Mouse (Mus musculus) ES-E14 (cell line): ENCODE measurements around the gene Nfam1.

ENCODE experiments used
- CHD2 ChIP-seq: IDR thresholded peaks from 2 replicates; pipeline ENCODE4 v1.6.1; 2014; ENCODE audit warnings: mild to moderate bottlenecking, low read depth, low read length, inconsistent platforms
- HCFC1 ChIP-seq: IDR thresholded peaks from 2 replicates; pipeline ENCODE4 v1.6.1; 2012; ENCODE audit warnings: low read length, inconsistent platforms, borderline replicate concordance; ENCODE audit not compliant: insufficient read depth
- MAFK ChIP-seq: IDR thresholded peaks from 2 replicates; pipeline ENCODE4 v1.6.1; 2014; ENCODE audit warnings: mild to moderate bottlenecking, low read depth, low read length, inconsistent platforms; ENCODE audit not compliant: insufficient read depth
- ZNF384 ChIP-seq: IDR thresholded peaks from 2 replicates; pipeline ENCODE4 v1.6.1; 2012; ENCODE audit warnings: low read depth, low read length, inconsistent platforms

- TF ChIP-seq MAFK (no peak), HCFC1 (no peak), CHD2 (no peak), ZNF384 (no peak)
Observed at GRCm38 (mm10) chr15:83053261-83053660, 20.2 kb upstream of the Nfam1 start.
